Mouse (Mus musculus): Measurements from ENCODE around the gene Ehd4. TPM values are rescaled to one million over a fixed set of nuclear protein-coding genes. Genes with fewer than 3 reads are reported as not detected.

The Ehd4 gene
- polyA plus RNA-seq, 1 experiment from 2014 or later, result 164 TPM

DNA sequence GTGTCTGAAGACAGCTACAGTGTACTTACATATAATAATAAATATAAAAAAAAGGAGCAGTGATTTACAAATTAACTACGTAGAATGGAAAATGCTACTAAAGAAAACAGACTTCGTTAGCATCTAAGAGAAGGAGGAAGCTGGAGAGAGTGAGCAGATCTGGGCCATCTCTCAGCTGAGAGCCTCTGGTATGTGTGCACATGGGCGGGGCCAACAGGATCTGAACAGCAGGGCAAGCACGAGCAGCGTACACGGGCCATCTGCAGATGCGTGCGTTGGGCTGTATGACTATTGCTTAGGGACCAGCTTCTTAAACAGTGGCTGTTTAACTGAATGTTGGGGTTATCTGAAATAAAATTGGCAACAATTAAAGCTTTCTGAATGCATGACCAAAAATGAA is 56.5 kb downstream of the Ehd4 start:
- peak overlapping the region; percentile 97 for H3K27ac ChIP-seq (replicated peaks)
- ATAC-seq (ENCODE audit: extremely low read depth, insufficient number of reproducible peaks, low FRiP score, low TSS enrichment), result no peak
- no peak overlapping the region for H3K4me3 ChIP-seq
- H3K9ac ChIP-seq, result peak overlapping the region; percentile 61
- H3K9me3 ChIP-seq, result no peaks in the 10 kb centered on the region
- no peaks in the 10 kb centered on the region for H3K27me3 ChIP-seq (replicated peaks)
- H3K4me1 ChIP-seq, result peaks cover 81% of the 10 kb centered on the region
- 40% methylated on average over 8 of the region's 8 CpGs for WGBS
- H3K36me3 ChIP-seq, result peaks cover 57% of the 10 kb centered on the region
- H3K4me2 ChIP-seq, result 0 out of 2 replicates have a peak overlapping the region, but pooled peaks have one; percentile 36

DNA sequence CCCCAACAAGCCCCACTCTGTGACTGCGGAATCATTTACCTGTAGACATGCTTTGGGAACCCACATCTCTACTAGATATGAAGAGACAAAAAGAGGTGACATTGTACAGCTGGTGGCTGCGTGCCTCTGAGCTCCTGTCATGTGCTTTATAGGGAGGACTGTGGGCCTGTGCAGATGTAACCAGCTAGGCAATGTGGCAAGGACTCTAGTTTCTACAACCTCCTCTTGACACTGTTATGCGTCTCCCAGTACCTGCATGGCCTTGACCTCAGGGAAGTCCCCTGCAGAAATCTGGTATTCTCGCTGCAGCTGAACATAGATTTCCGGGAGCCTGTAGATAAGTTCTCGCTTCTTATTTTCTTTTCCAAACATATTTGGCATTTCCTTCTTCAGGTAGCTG is 57.7 kb downstream of the Ehd4 start:
- Histone ChIP-seq H3K27ac (replicated peaks) (peak overlapping the region; percentile 97), H3K4me2 (no peak overlapping the region), H3K9me3 (no peaks in the 10 kb centered on the region), H3K9ac (peak overlapping the region; percentile 61), H3K4me3 (no peak overlapping the region), H3K4me1 (peaks cover 69% of the 10 kb centered on the region), H3K36me3 (peaks cover 59% of the 10 kb centered on the region), H3K27me3 (replicated peaks) (no peaks in the 10 kb centered on the region)
- no peak for ATAC-seq (ENCODE audit: extremely low read depth, insufficient number of reproducible peaks, low FRiP score, low TSS enrichment)
- 71% methylated on average over 6 of the region's 6 CpGs for WGBS

DNA sequence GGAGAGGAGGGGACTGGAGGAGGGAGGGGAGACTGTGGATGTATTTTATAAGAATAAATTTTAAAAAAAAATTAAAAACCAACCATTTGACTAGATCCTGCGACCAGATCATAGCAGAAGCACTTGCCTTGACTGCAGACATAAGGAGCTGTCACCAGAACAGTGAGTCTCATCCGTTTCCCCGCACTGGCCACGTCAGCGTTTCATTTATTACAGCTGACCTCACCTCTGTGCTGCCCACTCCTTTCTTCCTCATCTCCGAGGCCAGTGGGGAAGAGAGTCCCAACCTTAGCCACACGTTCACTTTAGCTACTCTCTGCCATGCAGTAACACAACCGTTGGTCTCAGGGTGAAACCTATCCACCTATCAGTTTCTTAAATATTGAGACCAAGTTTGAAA is 58.2 kb downstream of the Ehd4 start:
- Histone ChIP-seq H3K36me3 (peaks cover 59% of the 10 kb centered on the region), H3K4me2 (no peak overlapping the region), H3K9ac (peak overlapping the region; percentile 61), H3K4me1 (peaks cover 69% of the 10 kb centered on the region), H3K9me3 (no peaks in the 10 kb centered on the region), H3K27ac (replicated peaks) (peak overlapping the region; percentile 97), H3K4me3 (no peak overlapping the region), H3K27me3 (replicated peaks) (no peaks in the 10 kb centered on the region)
- 54% methylated on average over 8 of the region's 8 CpGs for WGBS
- no peak for ATAC-seq (ENCODE audit: extremely low read depth, insufficient number of reproducible peaks, low FRiP score, low TSS enrichment)

DNA sequence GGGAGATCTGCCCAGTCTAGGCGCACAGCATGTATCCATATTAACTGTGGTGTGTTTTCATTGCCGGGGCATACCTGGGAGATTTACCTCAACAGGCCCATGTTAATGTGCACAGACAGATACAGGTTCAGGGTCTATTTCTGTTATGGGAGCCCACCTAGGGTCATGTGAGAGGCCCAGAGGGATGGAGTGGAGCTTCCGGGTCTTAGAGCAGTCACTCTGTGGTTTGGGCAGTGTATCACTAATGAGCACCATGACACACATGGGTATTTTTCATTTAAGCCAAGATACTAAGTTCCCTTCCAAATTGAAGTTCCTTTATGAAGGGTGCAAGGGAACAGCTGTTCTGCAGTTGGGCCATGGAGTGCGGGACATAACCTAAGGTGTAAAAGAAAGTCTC is 59.2 kb downstream of the Ehd4 start:
- no peak overlapping the region for H3K9ac ChIP-seq
- no peak overlapping the region for H3K4me2 ChIP-seq
- 96% methylated on average over 4 of the region's 4 CpGs for WGBS
- no peaks in the 10 kb centered on the region for H3K27me3 ChIP-seq (replicated peaks)
- H3K9me3 ChIP-seq, result no peaks in the 10 kb centered on the region
- no peak for ATAC-seq (ENCODE audit: extremely low read depth, insufficient number of reproducible peaks, low FRiP score, low TSS enrichment)
- H3K36me3 ChIP-seq, result peaks cover 59% of the 10 kb centered on the region
- H3K27ac ChIP-seq (replicated peaks), result 0 out of 2 replicates have a peak overlapping the region, but pooled peaks have one; percentile 2
- peaks cover 69% of the 10 kb centered on the region for H3K4me1 ChIP-seq
- no peak overlapping the region for H3K4me3 ChIP-seq

DNA sequence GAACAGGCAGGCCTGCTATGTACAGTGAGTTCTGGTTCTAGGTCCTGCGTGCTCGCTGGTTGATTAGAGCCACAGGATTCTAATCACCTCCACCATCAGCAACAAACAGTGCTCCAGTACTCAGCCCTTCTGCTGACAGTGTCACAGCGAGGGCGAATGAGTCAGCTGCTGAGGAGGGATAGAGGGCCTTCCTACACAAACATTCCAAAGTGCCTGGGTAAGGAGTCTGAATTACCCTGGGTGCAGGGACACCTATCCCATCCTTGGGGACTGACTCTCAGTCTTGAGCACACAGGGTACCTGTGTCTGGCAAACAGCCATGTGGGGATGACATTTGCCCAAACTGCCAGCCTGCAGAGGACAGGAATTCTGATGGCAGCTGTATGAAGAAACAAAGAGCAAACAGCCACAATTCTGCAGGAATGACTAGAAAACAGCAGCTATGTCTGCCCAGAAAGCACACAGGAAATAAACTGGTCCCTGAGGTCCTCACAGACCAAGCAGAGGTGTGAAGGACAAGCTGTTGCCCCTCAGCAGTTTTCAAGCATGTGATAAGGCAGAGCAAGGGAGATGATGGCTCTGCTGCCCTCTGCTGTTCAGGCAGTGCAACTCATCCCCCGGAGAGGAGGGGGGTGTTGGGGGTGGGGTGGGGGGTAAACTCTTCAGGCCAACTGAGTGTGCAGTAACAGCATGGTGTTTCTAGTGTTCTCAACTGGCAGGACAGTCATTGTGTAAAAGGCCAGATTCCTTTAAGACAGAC is 60.6 kb downstream of the Ehd4 start:
- Histone ChIP-seq H3K4me1 (peaks cover 56% of the 10 kb centered on the region), H3K9me3 (no peaks in the 10 kb centered on the region), H3K9ac (peak overlapping the region; percentile 17), H3K27ac (replicated peaks) (peak overlapping the region; percentile 90), H3K27me3 (replicated peaks) (no peaks in the 10 kb centered on the region), H3K4me3 (no peak overlapping the region), H3K4me2 (no peak overlapping the region), H3K36me3 (peaks cover 65% of the 10 kb centered on the region)
- 25% methylated on average over 5 of the region's 5 CpGs for WGBS
- no peak for ATAC-seq (ENCODE audit: extremely low read depth, insufficient number of reproducible peaks, low FRiP score, low TSS enrichment)

DNA sequence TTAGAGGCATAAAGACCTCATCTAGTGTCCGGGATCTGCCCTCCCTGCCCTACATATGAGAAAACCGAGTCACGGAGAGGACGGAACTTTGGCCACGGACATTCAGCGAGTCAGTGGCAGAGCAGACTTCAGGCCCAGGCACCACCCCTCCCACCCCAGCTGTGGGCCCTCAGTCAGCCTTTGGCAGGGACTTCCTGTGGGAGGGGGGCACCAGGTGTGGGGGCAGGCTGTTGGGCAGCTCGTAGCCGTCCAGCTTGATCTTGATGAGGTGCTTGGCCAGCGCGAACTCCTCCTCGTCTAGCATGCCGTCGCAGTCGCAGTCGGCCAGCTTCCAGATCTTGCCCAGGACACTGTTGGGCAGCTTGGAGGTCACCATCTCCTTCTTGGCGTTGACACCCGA is 63.4 kb downstream of the Ehd4 start:
- Histone ChIP-seq H3K4me1 (peaks cover 28% of the 10 kb centered on the region), H3K27ac (replicated peaks) (0 out of 2 replicates have a peak overlapping the region, but pooled peaks have one; percentile 16), H3K9me3 (no peaks in the 10 kb centered on the region), H3K27me3 (replicated peaks) (no peaks in the 10 kb centered on the region), H3K4me2 (no peak overlapping the region), H3K36me3 (peaks cover 72% of the 10 kb centered on the region), H3K4me3 (no peak overlapping the region), H3K9ac (no peak overlapping the region)
- no peak for ATAC-seq (ENCODE audit: extremely low read depth, insufficient number of reproducible peaks, low FRiP score, low TSS enrichment)
- 74% methylated on average over 17 of the region's 17 CpGs for WGBS

DNA sequence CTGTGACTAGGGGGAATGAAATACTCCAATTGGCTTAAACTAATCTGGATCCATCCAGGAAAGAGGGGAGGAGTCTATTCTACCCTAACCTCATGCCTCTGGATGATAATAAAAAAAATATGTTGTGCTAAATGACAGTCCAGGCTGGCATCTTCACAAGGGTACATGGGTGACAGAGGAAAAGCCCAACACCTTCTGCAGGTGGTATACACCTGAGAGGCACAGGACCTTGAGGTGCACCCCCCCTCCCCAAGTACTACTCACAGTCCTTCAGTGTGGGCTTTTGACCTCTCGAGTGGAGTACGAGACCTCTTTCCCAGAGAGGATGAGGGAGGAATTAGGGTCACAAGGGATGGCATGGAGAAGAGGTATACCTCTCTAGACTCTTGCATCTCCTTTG is 66.5 kb downstream of the Ehd4 start:
- H3K4me1 ChIP-seq, result peaks cover 20% of the 10 kb centered on the region
- no peak overlapping the region for H3K4me2 ChIP-seq
- H3K27me3 ChIP-seq (replicated peaks), result no peaks in the 10 kb centered on the region
- no peak for ATAC-seq (ENCODE audit: extremely low read depth, insufficient number of reproducible peaks, low FRiP score, low TSS enrichment)
- H3K9me3 ChIP-seq, result no peaks in the 10 kb centered on the region
- WGBS, result 77% methylated on average over 2 of the region's 2 CpGs
- H3K4me3 ChIP-seq, result no peak overlapping the region
- no peak overlapping the region for H3K9ac ChIP-seq
- no peak overlapping the region for H3K27ac ChIP-seq (replicated peaks)
- H3K36me3 ChIP-seq, result peaks cover 55% of the 10 kb centered on the region

DNA sequence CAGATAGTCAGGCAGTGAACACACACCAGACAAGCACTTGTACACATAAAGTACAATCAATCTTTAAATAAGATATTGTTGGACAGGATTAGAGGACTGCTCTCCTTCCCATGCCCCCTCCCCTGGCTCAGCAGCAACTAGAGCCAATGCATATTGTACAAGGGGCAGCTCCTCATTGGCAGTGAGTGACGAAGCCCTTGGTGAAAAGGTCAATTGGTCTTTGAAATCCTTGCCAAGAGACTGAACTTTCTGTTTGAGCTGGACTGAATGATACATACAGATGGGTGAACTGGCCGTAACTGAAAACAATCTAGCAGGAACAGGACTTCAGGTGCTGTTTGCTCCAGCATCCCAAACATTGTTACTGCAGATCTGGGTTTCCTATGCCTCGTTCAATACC is 67.0 kb downstream of the Ehd4 start:
- WGBS, result 82% methylated on average over 3 of the region's 3 CpGs
- peaks cover 50% of the 10 kb centered on the region for H3K36me3 ChIP-seq
- no peaks in the 10 kb centered on the region for H3K9me3 ChIP-seq
- H3K4me2 ChIP-seq, result no peak overlapping the region
- peaks cover 20% of the 10 kb centered on the region for H3K4me1 ChIP-seq
- ATAC-seq (ENCODE audit: extremely low read depth, insufficient number of reproducible peaks, low FRiP score, low TSS enrichment), result no peak
- no peak overlapping the region for H3K9ac ChIP-seq
- H3K27ac ChIP-seq (replicated peaks), result no peak overlapping the region
- H3K4me3 ChIP-seq, result no peak overlapping the region
- no peaks in the 10 kb centered on the region for H3K27me3 ChIP-seq (replicated peaks)

DNA sequence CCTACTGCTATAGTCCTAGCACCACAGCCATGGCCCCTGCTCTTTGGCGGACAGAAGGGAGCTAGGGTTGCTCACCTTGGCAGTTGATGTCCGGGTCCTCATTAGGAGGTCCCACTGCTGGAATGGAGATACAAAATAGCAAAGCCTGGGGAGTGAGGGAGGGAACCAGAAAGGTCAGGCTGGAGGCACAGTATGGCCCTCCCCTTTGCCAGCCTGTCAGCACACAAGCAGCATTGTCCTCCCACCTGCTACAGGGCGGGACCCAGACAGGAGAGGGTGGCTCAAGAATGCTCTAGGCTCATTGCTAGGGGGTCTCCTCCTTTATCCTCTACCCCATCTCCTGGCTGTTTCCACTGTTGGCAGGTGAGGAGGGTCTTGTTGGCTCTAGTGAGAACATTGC is 68.4 kb downstream of the Ehd4 start:
- Histone ChIP-seq H3K27ac (replicated peaks) (no peak overlapping the region), H3K9me3 (no peaks in the 10 kb centered on the region), H3K9ac (no peak overlapping the region), H3K36me3 (peaks cover 39% of the 10 kb centered on the region), H3K4me1 (peaks cover 16% of the 10 kb centered on the region), H3K4me3 (no peak overlapping the region), H3K4me2 (no peak overlapping the region), H3K27me3 (replicated peaks) (no peaks in the 10 kb centered on the region)
- 66% methylated on average over 3 of the region's 3 CpGs for WGBS
- ATAC-seq (ENCODE audit: extremely low read depth, insufficient number of reproducible peaks, low FRiP score, low TSS enrichment), result no peak

DNA sequence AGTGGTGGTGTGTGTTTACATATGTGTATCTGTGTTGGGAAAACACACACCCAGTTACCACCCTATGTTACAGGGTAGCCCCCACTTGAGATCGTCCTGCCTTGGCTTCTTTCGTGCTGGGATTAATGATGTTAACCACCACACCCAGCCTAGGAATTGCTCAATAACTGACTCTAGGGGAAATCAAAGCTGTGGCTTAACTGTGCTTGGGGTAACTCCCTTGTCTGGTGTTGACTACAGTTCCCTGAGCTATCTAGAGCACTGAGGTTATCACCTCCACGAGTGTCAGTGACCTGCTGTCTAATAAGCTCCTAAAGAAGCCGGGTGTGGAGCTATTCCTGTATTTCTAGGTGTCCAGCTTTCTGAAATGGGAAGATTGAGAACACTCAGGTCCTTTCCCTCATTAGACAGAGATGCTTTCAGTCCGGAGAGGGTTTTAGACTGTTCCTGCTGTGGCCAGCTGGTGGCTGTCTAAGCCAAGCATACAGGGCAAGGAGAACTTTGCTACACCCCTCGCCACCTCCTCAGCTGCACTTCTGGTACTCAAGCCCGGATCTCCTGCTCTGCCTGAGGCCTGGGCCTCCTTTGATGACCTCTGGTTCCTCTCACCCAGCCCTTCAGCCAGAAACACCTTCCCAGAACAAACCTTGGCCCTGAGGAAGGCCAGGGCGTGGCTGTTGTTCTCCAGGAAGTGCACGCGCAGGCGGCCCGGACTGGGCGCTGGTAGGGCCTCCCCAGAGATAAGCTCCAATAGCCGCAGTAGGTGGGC is 69.6 kb downstream of the Ehd4 start:
- Histone ChIP-seq H3K9ac (peak overlapping the region; percentile 37; the same call in 1 of the 2 replicates), H3K27ac (replicated peaks) (no peak overlapping the region), H3K4me1 (peaks cover 8% of the 10 kb centered on the region), H3K9me3 (no peaks in the 10 kb centered on the region), H3K27me3 (replicated peaks) (0 out of 2 replicates have a peak, but pooled peaks cover 4% of the 10 kb centered on the region), H3K4me2 (no peak overlapping the region), H3K4me3 (no peak overlapping the region), H3K36me3 (peaks cover 26% of the 10 kb centered on the region)
- no peak; the same call in 1 of the 2 replicates for ATAC-seq (ENCODE audit: extremely low read depth, insufficient number of reproducible peaks, low FRiP score, low TSS enrichment)
- WGBS, result 53% methylated on average over 14 of the region's 14 CpGs

DNA sequence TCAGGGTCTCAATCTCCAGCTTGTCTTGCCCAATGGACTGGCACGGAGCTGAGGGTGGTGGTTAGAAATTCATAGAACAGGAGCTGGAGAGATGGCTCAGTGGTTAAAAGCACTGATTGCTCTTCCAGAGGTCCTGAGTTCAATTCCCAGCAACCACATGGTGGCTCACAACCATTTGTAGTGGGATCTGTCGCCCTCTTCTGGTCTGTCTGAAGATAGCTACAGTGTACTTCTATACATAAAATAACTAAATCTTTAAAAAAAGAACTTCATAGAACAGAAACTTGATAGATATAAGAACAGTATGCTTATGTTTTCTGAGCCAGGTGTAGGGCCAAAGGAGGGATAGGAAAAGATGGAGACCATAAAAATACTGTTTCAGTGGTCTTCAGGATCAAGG is 72.0 kb downstream of the Ehd4 start:
- ATAC-seq (ENCODE audit: extremely low read depth, insufficient number of reproducible peaks, low FRiP score, low TSS enrichment), result no peak
- Histone ChIP-seq H3K36me3 (peaks cover 5% of the 10 kb centered on the region; the same call in 1 of the 2 replicates), H3K4me2 (no peak overlapping the region), H3K4me1 (peaks cover 8% of the 10 kb centered on the region), H3K27me3 (replicated peaks) (peaks cover 24% of the 10 kb centered on the region), H3K4me3 (no peak overlapping the region), H3K9me3 (no peaks in the 10 kb centered on the region), H3K9ac (no peak overlapping the region), H3K27ac (replicated peaks) (no peak overlapping the region)
- WGBS, result 70% methylated on average over 2 of the region's 2 CpGs

All from heart, embryonic 13.5 days (tissue).